Mouse (Mus musculus) embryonic facial prominence, embryonic 10.5 days (tissue): ENCODE data around the gene Calm5. TPM values are rescaled to one million over a fixed set of nuclear protein-coding genes. Genes with fewer than 3 reads are reported as not detected.
"Not testable (repeated sequence)": the region's sequence is repeated elsewhere in the genome, so short reads cannot be mapped to it uniquely, and the experiment has no call there.

Experiments used
- DNase-seq: peaks from one replicate; pipeline ENCODE4 v3.0.0-alpha.2; 2017; ENCODE audit warnings: low spot score
- H3K27ac ChIP-seq: fragments of 300-500 bp; sonication (generic); replicated peaks from 2 replicates; pipeline ENCODE4 v1.5.1; 2016; ENCODE audit warnings: mild to moderate bottlenecking
- H3K27me3 ChIP-seq: fragments of 300-500 bp; sonication (generic); replicated peaks from 2 replicates; pipeline ENCODE4 v1.6.1; 2016; ENCODE audit warnings: low read depth, mild to moderate bottlenecking; ENCODE audit not compliant: poor library complexity, severe bottlenecking
- H3K36me3 ChIP-seq: fragments of 300-500 bp; sonication (generic); replicated peaks from 2 replicates; pipeline ENCODE4 v1.6.1; 2016; ENCODE audit warnings: mild to moderate bottlenecking, moderate library complexity
- H3K4me1 ChIP-seq: fragments of 300-500 bp; sonication (generic); 2 replicates; pipeline ENCODE4 v1.6.1; 2016
- H3K4me3 ChIP-seq: fragments of 300-500 bp; sonication (generic); 2 replicates; pipeline ENCODE4 v1.5.1; 2016; ENCODE audit warnings: mild to moderate bottlenecking, moderate library complexity
- H3K9me3 ChIP-seq: fragments of 300-500 bp; sonication (generic); 2 replicates; pipeline ENCODE4 v1.6.1; 2016; ENCODE audit warnings: mild to moderate bottlenecking
- WGBS: fragments of 180-500 bp; shearing (Covaris S2); methylation state at CpG from one replicate; pipeline ENCODE4 v1.1.7; 2016; 5-methylcytosine and 5-hydroxymethylcytosine counted together
- polyA plus RNA-seq: library from polyadenylated mRNA; unstranded; fragments of >200 nt; fragmentation: Nextera tagmentation; extraction: Ambion mirVana; gene quantifications from 2 replicates; pipeline ENCODE4 v1.2.1, GENCODE M21; 2016

The Calm5 gene
- polyA plus RNA-seq, 1 experiment from 2014 or later: not detected

DNA sequence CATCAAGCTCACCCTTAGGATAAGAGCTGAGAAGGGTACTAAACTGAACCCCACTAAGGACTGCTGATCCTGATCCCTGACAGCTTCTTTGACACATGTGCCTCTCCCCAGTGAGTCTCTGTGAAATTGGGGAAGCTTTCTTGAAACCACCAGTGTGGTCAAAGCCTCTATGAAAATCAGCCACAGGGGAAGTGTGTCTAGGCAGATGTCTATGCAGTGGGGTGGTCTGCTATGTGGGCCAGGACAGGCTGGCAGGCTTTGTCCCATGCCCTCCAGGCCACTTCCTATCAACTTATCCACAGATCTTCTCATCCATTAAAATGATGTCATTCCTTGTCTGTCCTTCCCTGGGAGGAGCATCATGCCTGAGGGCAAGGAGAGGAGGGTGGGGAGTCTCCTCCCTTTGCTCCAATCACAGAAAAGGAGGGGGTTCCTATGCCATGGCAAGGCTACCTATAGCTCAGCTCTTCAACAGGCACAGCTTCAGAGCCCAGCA is 16.6 kb upstream of the Calm5 start, which contains the start of gene Calm4:
TSS of gene Calm4 (plus strand) at position 446 of the 496 bp plus-strand sequence.
- H3K4me1 ChIP-seq, H3K27ac ChIP-seq, H3K4me3 ChIP-seq, H3K9me3 ChIP-seq, H3K27me3 ChIP-seq, H3K36me3 ChIP-seq, DNase-seq: not testable (repeated sequence)

DNA sequence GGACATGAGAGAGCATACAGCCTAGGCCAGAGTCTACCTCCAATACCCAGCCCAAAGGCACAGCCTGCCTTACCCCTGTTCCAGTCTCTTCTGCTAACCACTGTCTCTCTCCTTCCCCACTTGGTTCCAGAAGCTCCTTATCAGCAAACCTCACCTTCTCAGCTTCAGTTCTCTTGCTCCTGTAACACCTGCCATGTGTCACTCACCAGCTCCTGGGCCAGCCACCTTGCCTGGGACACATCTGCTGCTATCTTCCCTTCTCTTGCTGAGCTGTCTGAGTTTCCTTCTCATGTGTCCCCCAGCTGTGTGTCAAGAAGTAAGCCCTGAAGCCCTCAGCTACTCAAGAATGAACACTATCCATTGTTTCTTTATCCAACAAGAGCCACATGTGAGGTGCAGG is 13.3 kb upstream of the Calm5 start:
- H3K36me3 ChIP-seq, H3K27me3 ChIP-seq, H3K27ac ChIP-seq, H3K4me3 ChIP-seq, H3K4me1 ChIP-seq, H3K9me3 ChIP-seq, DNase-seq: not testable (repeated sequence)

DNA sequence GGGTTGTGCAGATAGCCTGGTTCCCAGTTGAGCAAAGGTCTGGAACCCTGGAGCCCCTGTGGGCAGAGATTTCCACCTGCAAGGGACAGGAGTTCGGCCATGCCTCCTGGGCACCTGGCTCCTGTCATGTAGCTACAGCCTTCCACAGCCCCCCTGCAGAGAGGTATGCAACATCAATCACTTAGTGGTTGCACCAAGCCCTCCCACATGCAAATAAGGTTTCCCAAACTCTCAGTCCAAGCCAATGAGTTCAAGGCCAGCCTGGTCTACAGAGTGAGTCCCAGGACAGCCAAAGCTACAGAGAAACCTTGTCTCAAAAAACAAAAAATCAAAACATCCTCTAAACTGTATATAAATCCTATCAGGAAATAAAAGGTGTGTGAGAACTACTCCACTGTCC is 3.6 kb upstream of the Calm5 start:
- 81% methylated on average over 1 of the region's 1 CpGs for whole genome bisulfite sequencing
- H3K36me3 ChIP-seq: no peaks in the 10 kb centered on the region
- H3K4me1 ChIP-seq: no peaks in the 10 kb centered on the region
- no peaks in the 10 kb centered on the region for H3K27me3 ChIP-seq
- H3K4me3 ChIP-seq: no peak overlapping the region
- H3K27ac ChIP-seq: no peak overlapping the region
- H3K9me3 ChIP-seq: no peaks in the 10 kb centered on the region
- DNase-seq: no peak

DNA sequence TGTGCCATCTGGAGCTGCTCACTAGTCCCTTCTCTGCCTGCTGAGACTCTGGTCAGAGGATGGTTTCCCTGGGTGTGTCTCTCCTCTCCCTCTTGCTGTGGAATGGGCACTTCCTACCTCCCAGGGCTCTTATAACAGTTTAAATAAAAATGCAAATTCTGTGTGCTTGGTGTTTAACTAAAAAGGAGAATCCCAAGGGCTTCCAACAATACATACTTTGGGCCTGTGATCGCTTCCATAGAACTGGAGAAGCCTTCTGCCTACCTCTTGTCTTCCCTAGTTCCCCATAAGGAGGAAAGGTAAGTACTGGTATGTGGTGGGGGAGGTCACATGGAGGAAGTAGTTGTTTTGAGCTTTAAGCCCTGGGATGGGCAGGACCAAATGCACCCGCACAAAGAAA is 883 bp downstream of the Calm5 start:
- H3K4me3 ChIP-seq: no peak overlapping the region
- H3K4me1 ChIP-seq: no peaks in the 10 kb centered on the region
- H3K9me3 ChIP-seq: no peaks in the 10 kb centered on the region
- H3K27me3 ChIP-seq: no peaks in the 10 kb centered on the region
- H3K27ac ChIP-seq: no peak overlapping the region
- no peaks in the 10 kb centered on the region for H3K36me3 ChIP-seq
- DNase-seq: no peak
- 82% methylated on average over 2 of the region's 2 CpGs for WGBS

DNA sequence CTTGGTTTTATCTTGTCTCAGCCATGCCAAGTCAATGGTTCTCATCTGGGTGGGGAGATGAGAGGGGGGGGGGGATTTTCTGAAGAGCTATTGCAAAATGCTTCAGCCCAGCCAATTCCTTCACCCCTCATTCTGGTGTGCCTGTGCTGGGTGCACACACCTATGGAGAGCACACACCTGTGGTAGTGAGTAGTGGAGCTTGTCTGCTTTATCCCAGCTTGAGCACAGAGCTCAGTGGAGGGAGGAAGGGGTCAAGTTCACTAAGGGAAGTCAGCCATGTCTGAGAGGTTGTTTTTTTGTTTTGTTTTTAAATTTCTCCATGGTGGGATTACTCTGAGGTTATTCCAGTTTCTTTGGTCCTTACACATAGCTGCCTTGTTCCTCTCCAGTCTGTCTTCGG is 2.3 kb downstream of the Calm5 start:
- DNase-seq: no peak
- Histone ChIP-seq H3K36me3 (no peaks in the 10 kb centered on the region), H3K27ac (no peak overlapping the region), H3K4me3 (no peak overlapping the region), H3K9me3 (no peaks in the 10 kb centered on the region), H3K27me3 (no peaks in the 10 kb centered on the region), H3K4me1 (no peaks in the 10 kb centered on the region)
- WGBS: 77% methylated on average over 1 of the region's 1 CpGs

DNA sequence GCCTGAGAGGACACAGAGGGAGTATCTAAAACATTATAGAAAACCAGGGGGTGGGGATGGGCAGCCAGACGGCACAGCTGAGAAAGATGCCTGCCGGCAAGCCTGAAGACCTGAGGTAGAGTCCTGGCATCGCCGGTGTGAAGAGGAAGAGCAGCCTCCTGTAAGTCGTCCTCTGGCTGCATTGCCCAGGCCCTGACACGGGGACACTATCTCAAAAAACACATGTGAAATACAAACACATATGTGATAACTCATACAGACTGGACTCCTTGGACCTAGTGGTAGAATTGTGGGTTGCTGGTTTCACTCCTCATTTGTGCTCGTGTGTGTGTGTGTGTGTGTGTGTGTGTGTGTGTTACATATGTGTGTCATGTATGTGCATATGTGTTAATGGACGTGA is 7.3 kb downstream of the Calm5 start:
- H3K27ac ChIP-seq: no peak overlapping the region
- H3K4me3 ChIP-seq: no peak overlapping the region
- WGBS: 93% methylated on average over 8 of the region's 8 CpGs
- no peak for DNase-seq
- H3K36me3 ChIP-seq: no peaks in the 10 kb centered on the region
- no peaks in the 10 kb centered on the region for H3K27me3 ChIP-seq
- no peaks in the 10 kb centered on the region for H3K9me3 ChIP-seq
- H3K4me1 ChIP-seq: no peaks in the 10 kb centered on the region

DNA sequence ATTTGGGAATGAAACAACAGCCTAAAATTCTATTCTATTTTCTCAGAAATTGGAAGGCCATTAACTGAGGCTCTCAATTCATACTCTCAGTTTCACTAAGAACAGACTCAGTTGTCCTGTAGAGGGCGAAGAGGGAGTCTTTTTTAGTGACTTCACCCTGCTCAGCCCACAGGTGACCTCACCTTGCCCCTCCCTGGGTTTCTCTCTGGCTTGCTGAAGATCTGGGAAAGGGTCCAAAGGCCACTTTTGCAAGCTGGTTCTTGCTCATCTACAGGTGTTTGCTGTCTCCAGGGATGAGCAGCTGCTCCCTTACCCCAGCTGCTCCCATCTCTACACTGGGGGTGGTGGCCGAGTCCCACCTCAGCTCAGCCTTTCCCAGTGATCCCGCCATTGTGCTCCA is 8.4 kb downstream of the Calm5 start:
- no peak for DNase-seq
- Histone ChIP-seq H3K27me3 (no peaks in the 10 kb centered on the region), H3K4me1 (no peaks in the 10 kb centered on the region), H3K9me3 (no peaks in the 10 kb centered on the region), H3K27ac (no peak overlapping the region), H3K4me3 (no peak overlapping the region), H3K36me3 (no peaks in the 10 kb centered on the region)
- 88% methylated on average over 3 of the region's 3 CpGs for WGBS

DNA sequence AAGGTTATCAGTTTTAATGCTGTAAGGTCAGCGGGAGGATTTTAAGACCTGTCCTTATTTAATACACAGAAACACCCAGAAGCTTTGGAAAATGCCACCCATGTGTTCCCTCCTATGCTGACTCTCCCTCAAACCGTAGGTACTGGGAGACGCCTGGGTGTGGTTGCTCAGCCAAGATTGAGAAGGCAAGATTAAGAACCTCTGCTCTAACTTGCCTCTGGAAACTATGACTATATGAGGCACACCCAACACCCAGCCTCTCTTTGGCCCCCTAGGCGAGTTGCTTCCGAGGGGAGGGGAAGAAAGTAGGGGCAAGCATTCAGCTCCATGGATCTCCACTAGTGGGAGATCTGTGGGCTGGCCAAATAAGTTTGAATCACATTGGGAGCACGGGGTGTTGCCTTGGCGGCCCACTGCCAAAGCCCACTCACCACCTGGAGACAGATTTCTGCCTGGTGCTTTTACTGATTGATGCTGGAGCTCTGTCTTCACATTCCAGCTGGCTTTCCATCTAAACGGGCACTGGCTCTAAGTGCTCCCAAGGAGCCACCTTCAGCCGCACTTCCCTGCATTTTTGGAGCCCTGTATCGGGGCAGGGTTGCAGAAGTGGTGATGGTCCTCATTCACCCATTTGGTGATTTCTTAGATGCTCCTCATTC is 9.1 kb downstream of the Calm5 start:
- Histone ChIP-seq H3K27me3 (no peaks in the 10 kb centered on the region), H3K4me3 (no peak overlapping the region), H3K4me1 (no peaks in the 10 kb centered on the region), H3K36me3 (no peaks in the 10 kb centered on the region), H3K27ac (no peak overlapping the region), H3K9me3 (no peaks in the 10 kb centered on the region)
- 88% methylated on average over 10 of the region's 10 CpGs for WGBS
- DNase-seq: no peak

DNA sequence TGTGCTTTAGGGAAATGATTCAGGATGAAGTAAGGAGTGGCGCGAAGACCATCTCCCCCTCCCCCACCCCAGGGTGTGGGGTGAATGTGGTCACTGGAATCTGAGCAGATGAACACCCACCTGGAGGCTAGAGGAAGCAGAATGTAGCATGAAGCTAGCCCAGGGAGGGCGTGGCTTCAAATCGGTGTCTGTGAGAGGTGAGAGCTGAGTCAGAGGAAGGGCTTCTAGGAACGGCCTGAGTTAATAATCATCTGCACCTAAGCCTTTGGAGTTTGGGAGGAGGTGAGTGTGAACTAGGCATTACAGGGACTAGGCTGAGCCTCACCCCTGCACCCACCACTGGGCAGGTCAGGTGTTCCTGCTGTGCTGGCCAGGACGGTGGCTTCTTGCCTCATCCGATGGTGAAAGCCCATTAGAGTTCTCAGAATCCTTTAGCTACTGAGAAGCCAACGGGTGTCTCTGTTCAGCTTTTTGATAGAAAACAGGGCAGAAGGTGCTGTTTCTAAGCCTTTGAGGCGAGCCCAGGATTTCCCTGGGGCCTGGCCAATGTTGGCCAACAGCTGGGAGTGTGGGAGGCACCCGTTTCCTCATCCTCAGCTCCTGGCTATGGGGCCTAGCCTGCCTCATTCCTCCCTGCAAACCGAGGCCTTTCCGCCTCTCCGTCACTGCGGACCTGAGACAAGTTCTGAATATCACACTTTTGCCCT is 11.8 kb downstream of the Calm5 start:
- no peak for DNase-seq
- no peaks in the 10 kb centered on the region for H3K9me3 ChIP-seq
- H3K27me3 ChIP-seq: no peaks in the 10 kb centered on the region
- 81% methylated on average over 14 of the region's 14 CpGs for WGBS
- H3K4me3 ChIP-seq: no peak overlapping the region
- H3K4me1 ChIP-seq: no peaks in the 10 kb centered on the region
- H3K27ac ChIP-seq: no peak overlapping the region; the same call in 1 of the 2 replicates
- H3K36me3 ChIP-seq: no peaks in the 10 kb centered on the region

DNA sequence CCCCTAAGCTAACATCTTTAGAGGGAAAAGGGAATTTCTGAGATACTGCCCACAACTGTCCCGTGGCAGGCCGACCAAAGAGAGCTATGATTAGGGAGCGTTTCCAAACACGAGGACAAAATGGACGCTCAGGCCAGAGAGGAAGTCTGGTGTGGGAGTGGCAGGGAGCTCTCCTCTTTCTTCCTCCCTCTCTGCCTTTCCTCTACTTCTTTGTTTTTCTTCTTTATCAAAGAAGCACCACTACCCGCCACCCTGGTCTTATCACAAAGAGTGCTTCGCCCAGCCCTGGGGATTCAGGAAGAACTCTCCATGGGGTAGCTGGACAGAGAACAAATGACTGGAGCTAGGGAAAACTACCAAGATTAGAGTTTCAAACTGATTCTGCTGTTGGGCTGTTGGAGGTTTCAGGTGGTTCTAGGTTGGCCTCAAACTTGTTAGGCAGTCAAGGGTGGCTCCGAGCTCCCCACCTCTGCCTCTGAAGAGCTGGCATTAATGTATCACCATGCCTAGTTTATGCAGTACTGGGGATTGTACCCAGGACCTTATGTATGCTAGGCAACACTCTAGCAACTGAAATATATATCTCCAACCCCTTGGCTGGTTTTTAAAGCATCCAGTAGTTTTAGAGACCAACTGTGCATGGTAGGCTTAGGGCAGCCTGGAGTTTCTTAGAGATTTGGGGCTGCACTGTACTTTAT is 12.5 kb downstream of the Calm5 start:
- Histone ChIP-seq H3K9me3 (no peaks in the 10 kb centered on the region), H3K27ac (no peak overlapping the region), H3K4me1 (no peaks in the 10 kb centered on the region), H3K36me3 (no peaks in the 10 kb centered on the region), H3K27me3 (no peaks in the 10 kb centered on the region), H3K4me3 (no peak overlapping the region)
- 85% methylated on average over 8 of the region's 8 CpGs for WGBS
- DNase-seq: no peak

DNA sequence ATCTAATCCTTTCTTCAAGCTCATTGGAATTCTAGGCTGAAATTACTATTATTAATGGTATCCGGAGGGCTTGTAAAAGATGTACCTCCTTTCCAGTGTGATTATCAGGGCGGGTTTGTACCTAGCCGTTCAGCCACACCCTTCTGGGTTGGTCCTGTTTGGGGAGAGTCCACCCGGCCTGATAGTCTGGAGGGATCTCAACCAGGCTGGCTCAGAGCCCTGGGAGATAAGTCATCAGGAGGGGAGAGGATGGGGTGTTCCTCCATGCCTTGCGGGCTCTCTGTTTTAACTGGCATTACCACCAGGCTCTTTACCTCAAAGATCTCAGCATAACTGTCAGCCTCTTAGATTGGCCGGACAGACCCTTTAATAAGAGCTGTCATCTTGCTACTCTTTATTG is 13.2 kb downstream of the Calm5 start:
- 81% methylated on average over 6 of the region's 6 CpGs for WGBS
- H3K27me3 ChIP-seq: no peaks in the 10 kb centered on the region
- H3K4me1 ChIP-seq: no peaks in the 10 kb centered on the region
- no peaks in the 10 kb centered on the region for H3K9me3 ChIP-seq
- no peak for DNase-seq
- H3K4me3 ChIP-seq: no peak overlapping the region
- no peak overlapping the region for H3K27ac ChIP-seq
- no peaks in the 10 kb centered on the region for H3K36me3 ChIP-seq

DNA sequence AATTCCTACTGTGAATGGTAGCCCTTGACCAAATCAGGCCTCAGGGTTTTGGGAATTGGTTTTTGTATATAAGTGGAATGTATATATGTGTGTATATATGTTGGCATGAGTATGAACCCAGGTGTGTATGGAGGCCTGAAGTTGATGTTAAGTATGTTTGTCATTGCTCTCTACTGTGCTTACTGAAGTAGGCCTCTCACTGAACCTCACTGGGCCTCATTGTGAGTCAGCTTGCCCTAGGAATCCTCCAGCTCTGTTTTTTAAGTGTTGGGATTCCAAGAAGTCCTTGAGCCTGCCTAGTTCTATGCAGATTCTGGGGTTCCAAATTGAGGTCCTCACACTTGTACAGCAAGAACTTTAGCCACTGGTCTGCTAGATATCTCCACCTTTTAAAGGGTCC is 15.9 kb downstream of the Calm5 start:
- Histone ChIP-seq H3K27me3 (no peaks in the 10 kb centered on the region), H3K4me1 (no peaks in the 10 kb centered on the region), H3K36me3 (no peaks in the 10 kb centered on the region), H3K27ac (no peak overlapping the region), H3K9me3 (no peaks in the 10 kb centered on the region), H3K4me3 (no peak overlapping the region)
- no peak for DNase-seq

DNA sequence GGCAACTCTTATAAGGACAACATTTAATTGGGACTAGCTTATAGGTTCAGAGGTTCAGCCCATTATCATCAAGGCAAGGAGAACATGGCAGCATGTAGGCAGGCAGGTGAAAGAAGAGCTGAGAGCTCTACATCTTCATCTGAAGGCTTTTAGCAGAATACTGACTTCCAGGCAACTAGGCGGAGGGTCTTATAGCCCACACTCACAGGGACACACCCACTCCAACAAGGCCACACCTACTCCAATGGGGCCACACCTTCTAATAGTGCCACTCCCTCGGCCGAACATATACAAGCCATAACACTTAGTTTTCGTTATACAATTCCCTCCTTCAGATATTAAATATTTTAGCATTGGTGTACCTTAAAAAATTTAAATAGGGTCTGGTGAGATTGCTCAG is 18.9 kb downstream of the Calm5 start:
- no peaks in the 10 kb centered on the region for H3K36me3 ChIP-seq
- no peaks in the 10 kb centered on the region for H3K9me3 ChIP-seq
- H3K27ac ChIP-seq: no peak overlapping the region
- DNase-seq: no peak
- H3K4me3 ChIP-seq: no peak overlapping the region
- H3K4me1 ChIP-seq: peaks cover 13% of the 10 kb centered on the region
- H3K27me3 ChIP-seq: no peaks in the 10 kb centered on the region
- WGBS: 96% methylated on average over 4 of the region's 4 CpGs
